Mouse (Mus musculus): ENCODE measurements around the gene Fam120b.

- no peak for TF ChIP-seq CTCF (IDR thresholded peaks at IDR 0.05; ENCODE audit: insufficient read depth, low read length)
- no peak for TF ChIP-seq POLR2A (IDR thresholded peaks at IDR 0.05; ENCODE audit: borderline replicate concordance, extremely low read depth, low read depth, low read length)
Measured at GRCm38 (mm10) chr17:15355072-15355471, 40.9 kb upstream of the Fam120b start.
